Mouse (Mus musculus) brain, embryonic 14.5 days (tissue): ENCODE data around the gene Hils1. TPM values are rescaled to one million over a fixed set of nuclear protein-coding genes. Genes with fewer than 3 reads are reported as not detected.

Experiments used
- DNase-seq: peaks from one replicate; pipeline ENCODE4 v3.0.0-alpha.2; 2011; ENCODE audit warnings: low read depth
- CTCF ChIP-seq: fragments of 200-500 bp; IDR thresholded peaks from 2 replicates; pipeline ENCODE4 v1.5.1; 2012; ENCODE audit warnings: inconsistent platforms, mild to moderate bottlenecking, moderate library complexity, borderline replicate concordance; ENCODE audit not compliant: insufficient read depth, insufficient read length; ENCODE audit errors: extremely low read depth
- POLR2A ChIP-seq: fragments of 200-500 bp; IDR thresholded peaks from 2 replicates; pipeline ENCODE4 v1.6.1; 2012; ENCODE audit warnings: mild to moderate bottlenecking, inconsistent platforms, borderline replicate concordance; ENCODE audit not compliant: poor library complexity, insufficient read depth, insufficient read length, severe bottlenecking; ENCODE audit errors: extremely low read depth
- polyA plus RNA-seq: library from polyadenylated mRNA; depleted of rRNA; stranded (reverse); fragments of >200 nt; gene quantifications from 2 replicates; pipeline ENCODE4 v1.2.3, GENCODE M21; 2012

Gene Hils1
- polyA plus RNA-seq, 1 experiment: not detected

- peak; percentile 76 for TF ChIP-seq CTCF
- no peak for TF ChIP-seq POLR2A
Observed at GRCm38 (mm10) chr11:94936851-94937295, 30.5 kb upstream of the Hils1 start.

DNA sequence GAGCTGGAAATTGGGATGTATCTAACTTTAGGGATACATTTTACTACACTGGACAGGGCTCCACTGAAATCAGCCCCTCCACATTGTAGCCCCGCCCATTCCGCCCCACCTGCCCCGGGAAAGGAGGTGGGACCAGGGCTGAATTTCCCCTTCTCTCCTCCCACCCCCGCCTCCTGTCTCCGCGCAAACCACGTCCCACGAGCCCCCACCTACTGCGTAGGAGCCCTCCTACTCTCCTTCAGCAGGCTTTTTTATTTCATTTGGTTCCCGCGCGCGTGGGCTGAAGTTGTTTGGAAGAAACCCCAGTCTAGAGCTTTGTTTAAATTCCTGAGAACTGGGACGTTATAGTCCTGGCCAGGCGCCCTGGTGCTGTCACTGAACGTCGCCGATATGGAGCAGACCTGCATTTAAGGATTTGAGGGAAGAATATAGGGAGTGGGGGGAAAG, 30.0 kb upstream of the Hils1 start:
- DNase-seq: no peak
- TF ChIP-seq POLR2A (no peak), CTCF (no peak)

More at GRCm38 (mm10) chr11:94936851-94937295, 30.5 kb upstream of the Hils1 start:
- peak; percentile 91 for DNase-seq

GRCm38 (mm10) chr11:94937787-94938186, 29.6 kb upstream of the Hils1 start:
- TF ChIP-seq POLR2A (no peak), CTCF (no peak)
- no peak for DNase-seq

- DNase-seq: no peak
- no peak for TF ChIP-seq CTCF
- no peak for TF ChIP-seq POLR2A
Observed at GRCm38 (mm10) chr11:94938296-94938695, 29.1 kb upstream of the Hils1 start.

GRCm38 (mm10) chr11:94939280-94939679, 28.1 kb upstream of the Hils1 start:
- peak; percentile 74 for DNase-seq
- TF ChIP-seq POLR2A (no peak), CTCF (peak; percentile 91)

DNA sequence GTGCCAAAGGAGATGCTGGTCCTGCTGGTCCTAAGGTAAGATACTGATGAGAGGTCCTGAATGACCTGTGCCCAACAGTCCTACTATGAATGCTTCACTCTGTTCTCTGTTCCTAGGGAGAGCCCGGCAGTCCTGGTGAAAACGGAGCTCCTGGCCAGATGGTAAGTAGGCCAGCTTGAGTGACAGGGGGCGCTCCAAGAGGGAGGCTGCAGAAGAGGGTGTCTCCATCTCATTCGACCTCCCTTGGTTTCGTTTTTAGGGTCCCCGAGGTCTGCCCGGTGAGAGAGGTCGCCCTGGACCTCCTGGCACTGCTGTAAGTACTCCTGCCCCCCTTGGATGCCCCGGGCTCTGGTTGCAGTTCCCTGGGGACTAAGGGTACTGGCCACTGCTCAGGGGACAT, 26.3 kb upstream of the Hils1 start:
- TF ChIP-seq POLR2A: no peak
- no peak for TF ChIP-seq CTCF
- DNase-seq: no peak

- no peak for DNase-seq
- no peak for TF ChIP-seq CTCF
- TF ChIP-seq POLR2A: no peak
Observed at GRCm38 (mm10) chr11:94941776-94942175, 25.6 kb upstream of the Hils1 start.

GRCm38 (mm10) chr11:94942282-94943023, 24.9 kb upstream of the Hils1 start:
- no peak for DNase-seq
- no peak for TF ChIP-seq POLR2A
- TF ChIP-seq CTCF: peak; percentile 49

- DNase-seq: no peak
- TF ChIP-seq CTCF (no peak), POLR2A (no peak)
Observed at GRCm38 (mm10) chr11:94943054-94943453, 24.3 kb upstream of the Hils1 start.

DNA sequence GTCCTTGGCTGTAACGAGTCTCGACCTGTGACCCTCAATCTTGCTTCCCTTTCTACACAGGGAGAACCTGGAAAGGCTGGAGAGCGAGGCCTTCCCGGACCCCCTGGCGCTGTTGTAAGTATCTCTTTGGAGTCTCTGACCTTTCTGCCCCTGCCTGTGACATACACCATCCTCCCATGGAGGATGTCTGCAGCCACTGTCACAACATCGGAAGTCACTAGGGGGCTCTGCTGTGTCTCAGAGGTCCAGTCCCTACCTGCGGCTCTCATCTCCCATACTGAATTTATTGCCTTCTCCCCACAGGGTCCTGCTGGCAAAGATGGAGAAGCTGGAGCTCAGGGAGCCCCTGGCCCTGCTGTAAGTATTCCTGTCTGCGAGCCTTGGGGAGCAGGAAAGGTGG, 23.1 kb upstream of the Hils1 start:
- no peak for DNase-seq
- peak; percentile 5; the same call in 1 of the 2 replicates for TF ChIP-seq CTCF
- TF ChIP-seq POLR2A: no peak

GRCm38 (mm10) chr11:94945236-94945635, 22.2 kb upstream of the Hils1 start:
- TF ChIP-seq POLR2A (no peak), CTCF (no peak)
- DNase-seq: no peak

DNA sequence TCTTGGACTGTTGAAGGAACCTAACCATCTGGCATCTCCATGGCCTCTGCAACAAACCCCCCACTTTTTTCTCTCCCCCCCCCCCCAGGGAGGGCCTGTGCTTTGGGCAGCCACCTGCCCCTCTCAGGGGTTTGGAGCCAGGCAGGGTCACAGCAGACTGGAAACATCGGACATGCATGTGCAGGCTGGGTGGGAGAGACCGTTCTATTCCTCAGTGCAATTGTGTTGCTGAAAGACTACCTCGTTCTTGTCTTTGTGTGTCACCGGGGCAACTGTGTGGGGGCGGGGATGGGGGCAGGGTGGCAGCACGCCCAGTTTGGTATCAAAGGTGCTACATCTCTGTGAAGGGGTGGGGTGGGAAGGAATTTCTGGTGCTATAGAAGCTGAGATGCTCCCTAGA, 15.2 kb upstream of the Hils1 start:
- no peak for TF ChIP-seq POLR2A
- no peak for TF ChIP-seq CTCF
- peak; percentile 88 for DNase-seq

GRCm38 (mm10) chr11:94955103-94955502, 12.3 kb upstream of the Hils1 start:
- TF ChIP-seq POLR2A: no peak
- TF ChIP-seq CTCF: no peak
- DNase-seq: peak; percentile 85
